Mouse (Mus musculus) MN1 (cell line): ENCODE results near the gene Fam207a.

Experiments
- DNase-seq: peaks from one replicate; pipeline ENCODE4 v3.0.0-alpha.2; 2016; ENCODE audit warnings: low spot score

Gene Fam207a

DNA sequence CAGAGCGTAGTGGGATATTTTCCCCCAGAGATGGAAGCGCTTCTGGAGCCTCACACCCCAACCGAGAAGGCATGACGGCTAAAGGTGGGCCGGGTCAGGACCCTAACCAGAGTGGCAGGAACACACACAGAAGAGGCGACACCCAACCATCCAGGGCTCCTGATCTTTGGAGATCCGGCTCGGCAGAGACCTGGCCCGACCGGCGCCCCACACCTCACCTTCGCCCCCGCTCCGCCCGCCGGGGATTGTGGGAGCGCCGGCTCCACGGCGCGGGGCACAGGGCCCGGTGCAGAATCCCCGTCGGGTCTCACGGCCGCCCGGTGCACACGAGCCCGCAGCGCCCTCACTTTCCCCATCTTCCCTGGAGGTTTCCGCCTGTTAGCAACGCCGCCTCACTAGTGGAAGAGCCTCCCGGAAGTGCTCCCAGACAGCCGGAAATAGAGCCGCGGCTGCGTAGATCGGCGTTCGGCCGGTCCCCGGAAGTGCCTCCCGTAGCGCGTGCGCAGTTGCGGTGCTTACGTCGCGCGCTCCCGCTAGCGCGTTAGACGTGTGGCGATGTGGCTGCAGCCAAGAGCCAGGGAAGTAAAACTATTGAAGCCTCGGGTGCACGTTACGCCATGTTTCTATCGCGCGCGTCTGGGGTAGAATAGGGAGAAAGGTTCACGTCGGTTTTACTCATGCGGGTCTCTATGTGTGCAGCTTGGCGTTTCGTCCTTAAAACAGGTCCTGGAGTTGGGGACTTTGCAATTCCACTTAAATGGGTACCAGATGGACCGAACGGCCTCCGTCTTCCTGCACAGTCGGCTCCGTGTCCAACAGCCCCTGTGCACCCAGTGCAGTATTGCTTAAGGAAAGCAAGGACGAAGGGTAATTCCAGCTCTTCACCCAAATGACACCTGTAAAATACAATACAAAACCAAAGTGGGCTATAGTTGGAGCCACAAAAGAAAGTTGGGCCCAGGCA lies at the start of gene Fam207a:
Fam207a (minus strand) TSS at position 401 of the 964 bp plus-strand sequence.
- DNase-seq: peak; percentile 99

DNA sequence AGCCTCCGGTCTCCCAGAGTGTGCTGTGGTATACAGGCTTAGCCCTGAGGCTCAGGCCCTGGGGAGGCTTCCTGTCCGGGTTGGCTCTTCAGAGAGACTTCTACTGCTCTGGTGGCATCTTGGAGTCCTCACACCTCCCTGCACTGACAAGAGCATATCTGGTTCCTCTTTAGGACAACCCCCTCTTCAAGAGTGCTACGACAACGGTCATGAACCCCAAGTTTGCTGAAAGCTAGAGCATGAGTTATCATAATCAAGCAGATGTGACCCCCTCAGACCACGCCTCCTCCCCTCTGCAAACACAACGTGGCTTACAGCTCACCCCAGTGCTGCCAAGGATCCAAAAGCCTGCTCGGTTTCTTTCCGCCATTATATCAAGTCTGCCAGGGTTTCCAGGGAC lies 49.4 kb upstream of the Fam207a start:
- DNase-seq: no peak

DNA sequence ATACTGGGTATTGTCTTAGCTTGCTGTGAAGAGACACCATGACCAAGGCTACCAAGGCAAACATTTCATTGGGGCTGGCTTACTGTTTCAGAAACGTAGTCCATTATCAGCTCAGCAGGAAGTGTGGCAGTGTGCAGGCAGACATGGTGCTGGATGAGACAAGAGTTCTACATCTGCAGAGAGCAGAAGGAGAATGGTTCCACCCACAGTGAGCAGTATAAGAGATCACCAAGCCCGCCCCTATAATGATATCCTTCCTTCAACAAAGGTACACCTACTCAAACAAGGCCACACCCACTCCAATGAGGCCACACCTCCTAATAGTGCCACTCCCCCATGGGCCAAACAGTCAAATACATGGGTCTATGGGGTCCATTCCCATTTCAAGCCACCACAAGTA lies 45.9 kb upstream of the Fam207a start:
- no peak for DNase-seq

DNA sequence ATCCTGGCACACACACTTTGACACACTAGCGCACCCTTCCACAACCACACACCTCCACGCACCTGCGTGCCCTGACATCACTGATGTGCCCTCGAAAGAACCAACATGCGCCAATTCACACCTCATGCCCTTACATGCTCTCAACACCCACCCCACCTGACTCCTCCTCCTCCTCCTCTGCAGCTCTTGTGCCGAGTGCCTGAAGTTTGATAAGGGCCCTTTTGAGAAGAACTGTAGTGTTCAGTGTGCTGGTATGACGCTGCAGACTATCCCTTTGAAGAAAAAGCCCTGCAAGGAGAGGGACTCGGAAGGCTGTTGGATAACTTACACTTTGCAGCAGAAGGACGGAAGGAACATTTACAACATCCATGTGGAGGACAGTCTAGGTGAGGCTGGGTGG lies 45.2 kb upstream of the Fam207a start:
- no peak for DNase-seq

DNA sequence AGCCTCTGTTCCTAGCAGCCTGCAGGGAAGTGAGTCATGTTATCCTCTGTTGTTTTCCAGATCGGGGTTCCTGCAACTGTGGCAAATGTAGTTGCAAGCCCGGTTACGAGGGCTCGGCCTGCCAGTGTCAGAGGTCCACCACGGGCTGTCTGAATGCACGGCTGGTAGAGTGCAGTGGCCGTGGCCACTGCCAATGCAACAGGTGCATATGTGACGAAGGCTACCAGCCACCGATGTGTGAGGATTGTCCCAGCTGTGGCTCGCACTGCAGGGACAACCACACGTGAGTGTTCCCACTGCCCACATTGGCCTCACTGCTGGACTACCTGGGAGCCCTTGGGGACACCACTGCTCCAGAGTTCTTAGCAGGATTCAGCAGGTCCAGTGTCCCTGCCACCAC lies 44.5 kb upstream of the Fam207a start:
- no peak for DNase-seq

DNA sequence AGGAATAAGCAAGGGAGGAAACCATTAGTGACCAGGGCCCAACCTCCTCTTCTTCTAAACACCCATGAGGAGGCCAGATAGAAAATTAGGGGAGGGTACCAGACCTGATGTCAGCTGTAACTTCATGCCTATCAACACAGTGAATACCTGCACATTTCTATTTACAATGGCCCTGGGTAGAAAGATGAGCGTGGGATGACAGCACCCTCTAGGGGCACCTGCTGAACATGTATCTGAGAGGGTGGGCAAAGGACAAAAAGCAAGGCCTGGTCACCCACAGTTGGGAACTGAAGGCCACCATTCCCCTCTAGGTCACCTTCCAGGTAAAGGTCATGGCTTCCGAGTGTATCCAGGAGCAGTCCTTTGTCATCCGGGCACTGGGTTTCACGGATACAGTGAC lies 42.1 kb upstream of the Fam207a start:
- DNase-seq: no peak

DNA sequence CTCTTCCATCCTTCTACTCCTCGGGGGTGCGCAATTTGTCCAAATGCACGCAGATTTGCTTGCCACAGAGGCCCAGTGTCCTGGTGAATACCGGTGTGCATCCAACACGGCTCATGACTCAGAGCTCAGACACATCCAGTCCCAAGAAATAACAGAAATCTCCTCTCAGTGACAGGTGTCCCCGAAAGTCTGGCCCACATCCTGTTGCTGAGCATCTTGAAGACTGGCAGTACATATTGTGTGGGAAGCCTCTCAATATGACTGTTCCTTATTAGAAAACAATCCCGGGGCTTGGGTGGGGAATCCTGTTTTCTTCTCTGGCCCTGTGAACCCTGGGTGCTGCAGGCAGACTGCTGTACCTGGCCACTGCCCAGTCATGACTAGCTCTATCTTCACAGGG lies 41.0 kb upstream of the Fam207a start:
- DNase-seq: no peak

DNA sequence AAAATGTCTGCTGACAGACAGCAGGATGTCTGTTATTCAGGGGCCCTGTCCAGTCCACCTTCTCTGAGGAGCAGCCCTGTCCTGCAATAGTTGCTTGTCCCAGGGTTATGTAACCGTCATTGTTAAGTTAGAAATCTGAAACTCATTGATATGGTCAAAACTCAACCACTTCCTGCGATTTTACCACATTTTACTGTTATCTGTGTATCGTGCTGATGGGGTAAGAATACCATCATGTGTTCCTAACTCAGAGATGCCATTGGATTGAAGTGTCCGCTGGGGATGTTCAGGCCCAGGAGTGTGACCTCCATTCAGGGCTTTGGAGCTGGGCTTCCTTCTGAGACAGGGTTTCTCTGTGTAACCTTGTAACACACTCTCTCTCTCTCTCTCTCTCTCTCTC lies 39.3 kb upstream of the Fam207a start:
- no peak for DNase-seq

DNA sequence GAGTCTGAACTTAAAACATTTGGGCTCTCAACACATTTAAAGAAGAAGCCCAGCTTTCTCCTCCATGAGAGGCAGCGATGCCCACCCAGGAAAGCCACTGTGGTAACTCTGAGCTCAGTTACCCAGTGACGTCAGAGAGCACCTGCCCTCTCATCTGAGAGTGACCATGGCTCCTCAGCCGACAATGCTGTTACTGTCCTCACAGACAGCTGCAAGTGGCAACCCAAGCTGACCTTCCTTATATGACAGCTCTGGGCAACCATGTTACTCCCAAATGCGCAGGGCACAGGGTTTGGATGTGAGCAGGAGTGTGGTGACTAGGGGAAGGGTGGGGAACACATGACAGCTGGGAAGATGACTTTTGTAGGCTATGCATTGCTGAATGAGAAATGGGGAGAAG lies 37.7 kb upstream of the Fam207a start:
- DNase-seq: no peak

DNA sequence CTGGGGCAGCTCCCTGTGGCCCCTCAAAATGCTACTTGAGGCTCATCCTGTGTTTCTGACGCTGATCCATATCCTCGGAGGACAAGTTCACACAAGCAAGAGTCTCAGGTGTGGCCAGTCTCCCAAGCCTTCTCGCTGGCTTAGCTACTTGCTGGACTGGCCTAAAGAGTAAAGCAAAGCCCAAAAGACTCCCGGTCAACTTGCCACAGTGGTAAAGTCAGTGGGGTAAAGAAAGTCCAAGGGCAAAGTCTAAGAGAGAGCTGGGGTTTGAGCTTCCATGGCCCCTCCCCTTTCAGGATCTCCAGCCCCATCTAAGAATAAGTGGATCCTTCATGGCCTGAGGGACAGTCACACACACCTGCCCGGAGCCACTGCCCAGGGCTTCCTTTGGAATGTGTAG lies 36.6 kb upstream of the Fam207a start:
- DNase-seq: no peak

DNA sequence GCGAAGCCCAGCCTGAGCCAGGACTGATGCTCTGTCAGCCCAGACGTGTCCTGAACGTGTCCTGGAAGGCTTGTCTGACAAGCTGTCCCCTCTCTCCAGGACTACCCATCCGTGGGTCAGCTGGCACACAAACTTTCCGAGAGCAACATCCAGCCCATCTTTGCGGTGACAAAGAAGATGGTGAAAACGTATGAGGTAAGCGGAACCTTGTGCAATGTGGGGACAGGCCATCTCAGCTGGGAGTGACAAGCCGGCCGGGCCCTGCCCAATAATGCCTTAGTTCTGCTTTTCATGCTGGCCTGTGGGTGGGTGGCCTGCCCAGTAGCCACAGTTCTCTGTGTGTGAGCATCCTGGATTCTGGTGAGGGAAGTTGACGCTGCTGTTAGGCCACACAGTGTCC lies 35.3 kb upstream of the Fam207a start:
- DNase-seq: no peak

DNA sequence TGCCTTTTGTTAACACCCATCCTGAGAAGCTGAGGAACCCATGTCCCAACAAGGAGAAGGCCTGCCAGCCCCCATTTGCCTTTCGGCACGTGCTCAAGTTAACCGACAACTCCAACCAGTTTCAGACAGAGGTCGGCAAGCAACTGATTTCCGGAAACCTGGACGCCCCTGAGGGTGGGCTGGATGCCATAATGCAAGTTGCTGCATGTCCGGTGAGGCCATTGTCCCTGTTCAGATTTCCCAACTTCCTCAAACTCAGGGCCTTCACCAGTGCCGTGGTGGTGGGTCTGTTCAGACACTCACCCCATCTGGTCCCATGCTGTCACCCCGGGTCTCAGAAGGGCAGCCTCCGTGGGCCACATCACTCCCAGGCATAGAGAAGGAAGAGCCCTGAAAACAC lies 33.0 kb upstream of the Fam207a start:
- no peak for DNase-seq

DNA sequence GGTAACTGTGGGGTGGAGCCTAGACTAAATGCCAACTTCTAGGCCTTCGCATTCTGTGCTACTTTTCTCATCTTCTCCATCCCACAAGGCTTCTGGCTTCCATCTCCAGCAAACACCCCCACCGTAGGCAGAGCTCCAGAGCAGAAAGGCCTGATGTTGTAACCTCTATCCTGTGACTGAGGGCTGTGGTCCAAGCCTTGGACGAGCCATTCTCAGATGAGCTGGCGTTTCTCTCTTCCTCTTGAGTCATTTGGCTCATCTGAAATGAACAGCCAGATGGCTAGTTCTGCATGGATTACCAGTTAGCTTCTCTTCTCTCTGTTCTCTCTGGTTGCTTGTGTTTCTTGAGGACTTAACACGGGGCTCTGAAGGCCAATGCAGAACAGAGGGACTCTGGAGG lies 29.3 kb upstream of the Fam207a start:
- DNase-seq: peak; percentile 27

DNA sequence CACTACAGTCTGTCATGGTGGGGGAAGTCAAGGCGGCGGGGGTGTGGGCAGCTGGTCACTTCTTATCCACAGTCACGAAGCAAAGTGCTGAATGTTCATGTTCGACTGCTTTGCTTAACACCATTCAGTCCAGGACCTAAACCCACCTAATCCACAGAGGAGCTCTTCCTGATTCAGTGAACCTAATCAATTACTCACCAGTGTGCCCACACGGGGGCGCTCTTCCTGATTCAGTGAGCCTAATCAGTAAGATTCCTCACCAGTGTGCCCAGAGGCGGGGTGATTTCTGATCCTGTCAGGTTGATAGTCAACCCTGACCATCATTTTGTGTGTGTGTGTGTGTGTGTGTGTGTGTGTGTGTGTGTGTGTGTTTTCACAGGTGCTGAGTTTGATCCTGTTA lies 27.6 kb upstream of the Fam207a start:
- peak; percentile 53 for DNase-seq

DNA sequence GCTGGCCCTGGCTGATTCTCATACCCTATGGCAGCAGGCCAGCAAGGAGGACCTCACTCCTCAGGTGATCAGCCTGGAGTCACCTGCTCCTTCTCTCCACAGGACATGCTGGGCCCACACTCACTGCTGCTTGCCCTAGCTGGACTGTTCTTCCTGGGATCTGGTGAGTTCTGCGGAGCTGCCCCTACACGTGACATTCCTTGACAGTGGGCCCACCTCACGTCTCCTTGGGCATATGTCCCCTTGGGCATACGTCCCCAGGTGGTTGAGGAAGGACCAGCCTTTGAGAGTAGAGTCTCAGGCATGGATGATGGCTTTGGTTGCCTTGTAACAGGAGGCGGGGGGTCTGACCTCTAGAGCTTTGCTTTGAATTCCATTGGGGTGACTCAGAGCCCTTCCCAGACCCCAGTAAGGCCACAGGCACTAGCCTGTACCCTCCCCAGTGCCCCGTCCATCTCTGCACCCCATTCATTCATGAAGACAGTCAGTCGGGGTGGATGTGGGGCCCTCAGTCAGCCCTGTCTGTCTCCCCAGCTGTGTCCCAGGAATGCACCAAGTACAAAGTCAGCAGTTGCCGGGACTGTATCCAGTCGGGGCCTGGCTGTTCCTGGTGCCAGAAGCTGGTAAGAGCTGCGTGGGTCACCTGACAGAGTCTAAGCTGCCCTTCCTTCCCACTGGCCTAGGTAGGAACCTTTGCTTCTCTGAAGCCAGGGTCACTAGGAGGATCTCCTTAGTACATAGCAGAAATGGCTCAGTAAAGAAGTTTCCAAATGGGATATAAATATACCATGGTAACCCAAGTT lies 26.5 kb upstream of the Fam207a start:
- DNase-seq: no peak

DNA sequence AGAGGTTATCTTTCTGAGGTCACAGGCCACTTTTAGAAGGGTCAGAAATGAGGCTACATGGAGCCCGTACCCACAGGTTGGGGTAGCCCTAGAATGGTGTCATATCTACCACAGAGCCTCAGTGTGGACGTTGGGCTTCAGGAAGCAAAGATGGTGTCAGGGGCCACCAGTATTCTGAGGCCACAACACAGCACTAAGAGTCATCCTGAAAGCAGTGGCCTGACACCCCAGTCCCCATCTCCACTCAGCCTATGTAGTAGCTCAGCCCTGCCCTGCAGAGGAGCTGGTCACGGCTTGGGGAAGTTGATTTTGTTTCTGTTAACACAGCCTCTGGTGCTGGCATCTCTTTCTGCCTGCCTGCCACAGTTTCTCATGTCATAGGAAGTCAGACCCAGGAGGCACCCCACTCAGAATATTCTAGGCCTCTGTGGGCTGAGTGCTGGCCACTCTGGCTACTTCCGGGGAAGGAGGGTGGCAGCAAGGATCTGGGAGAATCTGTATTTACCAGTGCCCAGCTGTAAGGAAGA lies 25.1 kb upstream of the Fam207a start:
- no peak for DNase-seq

DNA sequence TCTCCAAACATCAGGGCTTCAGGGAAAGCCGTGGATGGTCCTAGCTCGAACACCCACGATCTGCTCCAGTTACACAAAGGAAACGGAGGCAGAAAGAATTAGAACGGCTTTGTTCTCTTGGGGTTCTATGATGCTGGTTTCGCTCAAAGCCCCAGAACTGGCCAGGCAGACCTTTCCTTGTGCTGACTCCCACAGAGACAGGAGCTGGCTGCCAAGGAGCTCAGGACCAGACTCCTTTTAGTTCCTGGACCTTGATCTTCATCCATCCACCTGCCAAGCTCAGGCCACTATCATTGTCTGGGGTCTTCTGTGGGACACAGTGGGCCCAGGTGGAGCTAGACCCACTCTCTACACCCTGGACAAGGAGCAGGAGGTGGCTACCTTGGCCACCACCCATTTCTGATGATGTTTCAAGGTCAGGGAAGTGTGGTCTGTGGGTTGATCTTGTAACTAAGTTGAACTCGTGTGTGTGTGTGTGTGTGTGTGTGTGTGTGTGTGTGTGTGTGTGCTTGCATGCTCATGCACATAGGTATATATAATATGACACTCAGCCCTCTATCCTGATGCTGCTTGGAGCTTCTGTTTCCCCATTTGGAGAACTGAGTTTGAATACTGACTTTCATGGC lies 23.8 kb upstream of the Fam207a start:
- DNase-seq: no peak

DNA sequence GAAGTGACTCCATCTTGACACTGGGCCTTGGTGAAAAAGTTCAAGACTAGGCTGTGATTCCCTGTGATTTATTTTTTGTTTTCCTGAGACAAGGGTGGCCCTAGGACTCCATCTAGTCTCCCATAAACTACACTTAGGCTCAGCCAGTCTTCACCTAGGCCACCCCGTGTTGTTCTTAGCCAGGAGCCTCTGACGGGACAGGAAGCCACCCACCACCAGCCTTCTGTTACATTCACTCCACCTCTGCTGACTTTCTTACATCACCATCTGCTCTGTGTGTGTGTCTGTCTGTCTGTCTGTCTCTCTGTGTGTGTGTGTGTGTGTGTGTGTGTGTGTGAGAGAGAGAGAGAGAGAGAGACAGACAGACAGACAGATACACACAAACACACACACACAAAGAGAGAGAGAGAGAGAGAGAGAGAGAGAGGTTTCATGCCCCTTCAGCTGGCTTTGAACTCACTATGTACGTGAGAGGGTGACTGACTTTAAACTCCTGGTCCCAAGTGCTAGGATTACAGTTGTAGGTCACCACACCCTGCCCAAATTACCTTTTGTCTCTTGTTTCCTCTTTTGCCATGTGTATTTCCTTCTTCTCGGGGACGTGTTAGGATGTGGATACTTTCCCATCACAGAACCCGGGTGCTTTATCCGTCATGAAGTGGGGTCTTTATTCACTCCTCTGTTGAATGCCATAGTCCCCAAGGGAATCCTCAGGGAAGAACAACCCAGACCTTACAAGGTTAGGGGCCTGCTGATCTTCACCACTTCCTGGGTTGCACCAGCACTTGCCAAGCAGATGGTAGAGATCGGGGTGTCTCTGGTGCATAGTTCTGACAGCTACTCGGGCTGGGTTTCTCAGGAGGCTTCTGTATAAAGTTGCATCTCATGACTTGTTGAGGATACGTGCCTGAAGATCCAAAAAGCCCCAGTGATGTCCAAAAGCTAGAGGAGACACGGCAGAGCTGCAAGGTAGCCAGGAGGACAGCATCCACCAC lies 21.9 kb upstream of the Fam207a start:
- DNase-seq: no peak

DNA sequence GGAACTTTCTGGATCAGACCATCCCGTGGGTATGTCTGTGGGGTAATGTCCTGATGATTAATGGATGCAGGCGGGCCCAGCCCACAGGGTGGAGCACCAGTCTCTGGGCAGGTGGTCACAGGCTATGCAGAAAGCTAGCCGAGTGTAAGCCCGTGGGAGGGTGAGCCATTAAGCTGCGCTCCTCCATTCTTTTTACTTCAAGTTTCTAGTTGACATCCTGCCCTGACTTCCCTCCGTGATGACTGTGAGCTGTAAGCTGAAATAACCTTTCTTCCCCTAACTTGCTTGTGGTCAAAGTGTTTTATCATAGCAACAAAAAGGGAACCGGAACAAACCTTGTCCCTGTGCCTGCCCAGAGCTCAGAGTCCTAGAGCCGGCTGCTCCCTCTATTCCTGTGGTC lies 21.1 kb upstream of the Fam207a start:
- DNase-seq: no peak

DNA sequence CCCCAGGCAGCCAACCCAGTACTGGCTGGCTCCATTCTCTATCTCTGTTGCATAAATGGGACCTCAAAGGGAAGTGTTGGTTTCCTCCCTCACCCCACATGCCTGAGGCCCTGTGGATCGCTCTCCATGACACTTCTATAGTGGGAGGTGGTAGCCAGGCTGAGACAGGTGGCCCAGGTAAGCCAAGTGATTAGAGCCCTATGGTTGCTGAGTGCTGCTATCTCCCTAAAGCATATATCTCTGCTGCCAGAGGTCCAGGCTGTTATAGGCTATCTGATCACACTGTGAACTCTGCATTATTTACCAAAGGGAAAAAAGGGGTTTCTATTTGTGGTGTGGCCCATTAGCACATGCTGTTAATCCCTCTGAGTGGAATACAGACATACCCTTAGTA lies 16.4 kb upstream of the Fam207a start:
- DNase-seq: no peak
